Mouse (Mus musculus) MEL (cell line): ENCODE data around the gene Slc25a53. TPM values are rescaled to one million over a fixed set of nuclear protein-coding genes. Genes with fewer than 3 reads are reported as not detected.
"Not testable (repeated sequence)": the region's sequence is repeated elsewhere in the genome, so short reads cannot be mapped to it uniquely, and the experiment has no call there.

Source experiments
- DNase-seq: peaks from one replicate; pipeline ENCODE4 v3.0.0; 2011; ENCODE audit warnings: low read depth, low spot score
- H3K27ac ChIP-seq: 2 replicates; pipeline ENCODE4 v1.5.1; 2012; ENCODE audit warnings: low read depth, mild to moderate bottlenecking, control low read depth, low read length, moderate library complexity; ENCODE audit not compliant: control insufficient read depth
- H3K27me3 ChIP-seq, 2 experiments: fragments of 150-350 bp in 1 of 2; sonication (generic) in 1 of 2; 2 replicates each; pipeline ENCODE4 v1.6.1; 2012; ENCODE audit warnings: low read length in 2 of 2, mild to moderate bottlenecking in 2 of 2, improper control_type of control experiment in 1 of 2, moderate library complexity in 1 of 2; ENCODE audit not compliant: insufficient read depth in 2 of 2, control insufficient read depth in 1 of 2
- H3K36me3 ChIP-seq, 2 experiments: 2 replicates each; pipeline ENCODE4 v1.6.1; 2012 to 2014; ENCODE audit warnings: low read length in 2 of 2, improper control_type of control experiment in 1 of 2, inconsistent platforms in 1 of 2, mild to moderate bottlenecking in 1 of 2; ENCODE audit not compliant: insufficient read depth in 2 of 2, control insufficient read depth in 1 of 2
- H3K4me1 ChIP-seq, 2 experiments: fragments of 150-350 bp in 1 of 2; sonication (generic) in 1 of 2; 2 replicates each; pipeline ENCODE4 v1.6.1; 2012; ENCODE audit warnings: low read length in 2 of 2, improper control_type of control experiment in 1 of 2, mild to moderate bottlenecking in 1 of 2; ENCODE audit not compliant: insufficient read depth in 2 of 2, control insufficient read depth in 1 of 2
- H3K4me3 ChIP-seq, 2 experiments: fragments of 150-350 bp in 1 of 2; sonication (generic) in 1 of 2; 2 replicates each; pipeline ENCODE4 v1.5.1; 2012; ENCODE audit warnings: low read depth in 2 of 2, low read length in 2 of 2, mild to moderate bottlenecking in 2 of 2, moderate library complexity in 2 of 2, control low read depth in 1 of 2, improper control_type of control experiment in 1 of 2; ENCODE audit not compliant: control insufficient read depth in 1 of 2, insufficient read depth in 1 of 2
- H3K79me2 ChIP-seq: 2 replicates; pipeline ENCODE4 v1.6.1; 2012; ENCODE audit warnings: mild to moderate bottlenecking, low read length, moderate library complexity; ENCODE audit not compliant: control insufficient read depth, poor library complexity, insufficient read depth
- H3K9ac ChIP-seq: 2 replicates; pipeline ENCODE4 v1.6.1; 2012; ENCODE audit warnings: low read depth, mild to moderate bottlenecking, control low read depth, low read length, moderate library complexity; ENCODE audit not compliant: control insufficient read depth, poor library complexity, severe bottlenecking
- H3K9me3 ChIP-seq: fragments of 150-350 bp; sonication (generic); replicated peaks from 2 replicates; pipeline ENCODE4 v1.6.1; 2012; ENCODE audit warnings: mild to moderate bottlenecking, low read length, improper control_type of control experiment, moderate library complexity; ENCODE audit not compliant: insufficient read depth
- BHLHE40 ChIP-seq: IDR thresholded peaks from 2 replicates; pipeline ENCODE4 v1.6.1; 2012; ENCODE audit warnings: low read depth, mild to moderate bottlenecking, inconsistent platforms, low read length, improper control_type of control experiment, borderline replicate concordance
- CHD2 ChIP-seq: IDR thresholded peaks from 2 replicates; pipeline ENCODE4 v1.6.1; 2011; ENCODE audit warnings: low read length, improper control_type of control experiment
- E2F4 ChIP-seq: IDR thresholded peaks from 2 replicates; pipeline ENCODE4 v1.6.1; 2011; ENCODE audit warnings: low read depth, low read length, improper control_type of control experiment, borderline replicate concordance
- KAT2A ChIP-seq: conservative IDR thresholded peaks from 2 replicates; pipeline ENCODE4 v1.6.1; 2012; ENCODE audit warnings: low read depth, low read length, improper control_type of control experiment, inconsistent platforms
- MAX ChIP-seq: IDR thresholded peaks from 2 replicates; pipeline ENCODE4 v1.6.1; 2011; ENCODE audit warnings: low read length, improper control_type of control experiment
- MEF2A ChIP-seq: IDR thresholded peaks from 2 replicates; pipeline ENCODE4 v1.6.1; 2014; ENCODE audit warnings: low read depth, mild to moderate bottlenecking, inconsistent platforms, low read length, improper control_type of control experiment; ENCODE audit not compliant: poor library complexity, insufficient replicate concordance, severe bottlenecking; ENCODE audit errors: extremely low read depth
- MYB ChIP-seq: IDR thresholded peaks from 2 replicates; pipeline ENCODE4 v1.6.1; 2011; ENCODE audit warnings: mild to moderate bottlenecking, low read depth, low read length, improper control_type of control experiment
- MYC ChIP-seq: IDR thresholded peaks from 2 replicates; pipeline ENCODE4 v1.6.1; 2011; ENCODE audit warnings: low read depth, mild to moderate bottlenecking, low read length, improper control_type of control experiment, moderate library complexity
- NELFE ChIP-seq: IDR thresholded peaks from 2 replicates; pipeline ENCODE4 v1.6.1; 2011; ENCODE audit warnings: low read depth, low read length, improper control_type of control experiment
- NRF1 ChIP-seq: IDR thresholded peaks from 2 replicates; pipeline ENCODE4 v1.6.1; 2014; ENCODE audit warnings: low read depth, mild to moderate bottlenecking, inconsistent platforms, low read length, improper control_type of control experiment, moderate library complexity; ENCODE audit not compliant: poor library complexity, insufficient read depth, severe bottlenecking
- POLR2AphosphoS2 ChIP-seq: IDR thresholded peaks from 2 replicates; pipeline ENCODE4 v1.6.1; 2011; ENCODE audit warnings: low read length, improper control_type of control experiment
- POLR2AphosphoS5 ChIP-seq: IDR thresholded peaks from 2 replicates; pipeline ENCODE4 v1.6.1; 2012; ENCODE audit warnings: low read depth, borderline replicate concordance, mild to moderate bottlenecking, inconsistent platforms, low read length, moderate library complexity, mixed read lengths
- RCOR1 ChIP-seq: IDR thresholded peaks from 2 replicates; pipeline ENCODE4 v1.6.1; 2012; ENCODE audit warnings: low read depth, mild to moderate bottlenecking, inconsistent platforms, low read length, improper control_type of control experiment
- SIN3A ChIP-seq: IDR thresholded peaks from 2 replicates; pipeline ENCODE4 v1.6.1; 2012; ENCODE audit warnings: low read length, improper control_type of control experiment, inconsistent platforms
- TBP ChIP-seq: IDR thresholded peaks from 2 replicates; pipeline ENCODE4 v1.8.0; 2011; ENCODE audit warnings: low read depth, low read length, improper control_type of control experiment
- polyA plus RNA-seq, 2 experiments: library from polyadenylated mRNA; stranded (reverse) in 1 of 2; unstranded in 1 of 2; fragments of >175 nt in 1 of 2; fragments of >200 nt in 1 of 2; gene quantifications; 2 replicates each; pipeline versions ENCODE4 v1.2.1 to v1.2.4; 2012; ENCODE audit warnings: low replicate concordance in 2 of 2, low read depth in 1 of 2; ENCODE audit not compliant: insufficient read length in 2 of 2, insufficient read depth in 1 of 2, missing spikeins in 1 of 2
- total RNA-seq: library from RNA; depleted of rRNA; stranded (reverse); fragments of 300-350 nt; gene quantifications from 2 replicates; pipeline ENCODE4 v1.2.3, GENCODE M21; 2012

Gene Slc25a53
- total and polyA plus RNA-seq, 3 experiments, result 5.1 to 8.6 TPM; not detected in 1

GRCm38 (mm10) chrX:136976424-136977084 is 61.5 kb downstream of the Slc25a53 start, which contains the start of the genes Tmsb15l and Tmsb15b1:
Gene Tmsb15l, minus strand, starts transcription at chrX:136976869.
Gene Tmsb15b1, minus strand, starts transcription at chrX:136976874.
- TF ChIP-seq NRF1 (no peak), POLR2AphosphoS5 (no peak), MAX (no peak), TBP (no peak), CHD2 (no peak), KAT2A (no peak), E2F4 (no peak), RCOR1 (no peak), SIN3A (no peak), MYB (no peak), BHLHE40 (no peak), POLR2AphosphoS2 (no peak), MEF2A (no peak), NELFE (no peak), MYC (no peak)
- no peak for DNase-seq
- H3K36me3 ChIP-seq, result no peaks in the 10 kb centered on the region
- peaks cover 0 to 4% of the 10 kb centered on the region in 2 experiments; a peak in 2 of 4 replicates for H3K27me3 ChIP-seq
- H3K27ac ChIP-seq, result no peak within 1 kb of the TSS
- no peaks in the 10 kb centered on the region for H3K79me2 ChIP-seq
- H3K9ac ChIP-seq, result no peak within 1 kb of the TSS
- H3K4me1 ChIP-seq, result no peaks in the 10 kb centered on the region
- no peak within 1 kb of the TSS for H3K4me3 ChIP-seq
- no peaks in the 10 kb centered on the region for H3K9me3 ChIP-seq

DNA sequence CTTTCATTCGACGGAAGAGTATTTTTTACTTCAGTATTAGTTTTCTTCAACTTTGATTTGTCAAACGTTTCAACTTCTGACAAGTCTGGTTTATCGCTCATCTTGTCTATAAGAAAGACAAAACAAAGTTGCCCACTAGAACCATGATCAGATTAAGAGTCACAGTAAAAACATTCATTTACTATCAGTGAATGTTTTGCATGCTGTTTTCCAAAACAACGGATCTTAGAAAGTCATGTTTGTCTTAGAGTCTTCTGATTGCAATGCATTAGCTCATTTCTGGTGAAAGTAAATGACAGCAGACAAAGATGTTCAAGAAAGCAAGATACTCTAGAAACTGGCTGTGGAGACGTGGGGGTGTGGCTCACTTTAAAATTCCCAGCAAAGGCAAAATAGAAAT is 62.7 kb downstream of the Slc25a53 start, which contains the start of gene Tmsb15b2:
TSS of gene Tmsb15b2 (minus strand) at position 101 of the 400 bp plus-strand sequence.
- not testable (repeated sequence) for DNase-seq, H3K4me1 ChIP-seq, H3K4me3 ChIP-seq, H3K27me3 ChIP-seq, H3K9me3 ChIP-seq, H3K27ac ChIP-seq, H3K9ac ChIP-seq, H3K79me2 ChIP-seq, H3K36me3 ChIP-seq
